Mouse (Mus musculus) midbrain, embryonic 15.5 days (tissue): Measurements from ENCODE around the gene Cmss1. TPM values are rescaled to one million over a fixed set of nuclear protein-coding genes. Genes with fewer than 3 reads are reported as not detected.

ENCODE experiments used
- ATAC-seq: fragments of 200-750 bp; cut with Nextera tagmentation; replicated peaks from 2 replicates; pipeline ENCODE4 v1.8.0; 2017; ENCODE audit warnings: moderate TSS enrichment
- H3K27ac ChIP-seq: fragments of 300-500 bp; sonication (generic); 2 replicates; pipeline ENCODE4 v1.5.1; 2015; ENCODE audit warnings: mild to moderate bottlenecking, inconsistent platforms
- H3K27me3 ChIP-seq: fragments of 300-500 bp; sonication (generic); replicated peaks from 2 replicates; pipeline ENCODE4 v1.6.1; 2015; ENCODE audit warnings: inconsistent platforms
- H3K36me3 ChIP-seq: fragments of 300-500 bp; sonication (generic); replicated peaks from 2 replicates; pipeline ENCODE4 v1.6.1; 2015; ENCODE audit warnings: inconsistent platforms
- H3K4me1 ChIP-seq: fragments of 300-500 bp; sonication (generic); 2 replicates; pipeline ENCODE4 v1.6.1; 2015; ENCODE audit warnings: inconsistent platforms
- H3K4me2 ChIP-seq: fragments of 300-500 bp; sonication (generic); 2 replicates; pipeline ENCODE4 v1.6.1; 2015; ENCODE audit warnings: inconsistent platforms, mild to moderate bottlenecking, moderate library complexity
- H3K4me3 ChIP-seq: fragments of 300-500 bp; sonication (generic); 2 replicates; pipeline ENCODE4 v1.5.1; 2015; ENCODE audit warnings: mild to moderate bottlenecking, inconsistent platforms
- H3K9ac ChIP-seq: fragments of 300-500 bp; sonication (generic); 2 replicates; pipeline ENCODE4 v1.6.1; 2015; ENCODE audit warnings: mild to moderate bottlenecking, inconsistent platforms
- H3K9me3 ChIP-seq: fragments of 300-500 bp; sonication (generic); 2 replicates; pipeline ENCODE4 v1.6.1; 2016; ENCODE audit warnings: inconsistent platforms
- WGBS: fragments of 180-500 bp; shearing (Covaris S2); methylation state at CpG from one replicate; pipeline ENCODE4 v1.1.7; 2015; ENCODE audit warnings: mixed read lengths; 5-methylcytosine and 5-hydroxymethylcytosine counted together
- polyA plus RNA-seq: library from polyadenylated mRNA; unstranded; fragments of >200 nt; fragmentation: Nextera tagmentation; extraction: Ambion mirVana; gene quantifications from 2 replicates; pipeline ENCODE4 v1.2.1, GENCODE M21; 2015

Gene Cmss1
- polyA plus RNA-seq, 1 experiment from 2014 or later, result 36.4 TPM

GRCm38 (mm10) chr16:57268058-57268841 lies 338.4 kb downstream of the Cmss1 start:
- H3K4me1 ChIP-seq, result no peaks in the 10 kb centered on the region
- no peaks in the 10 kb centered on the region for H3K36me3 ChIP-seq
- H3K9ac ChIP-seq, result no peak overlapping the region
- H3K27ac ChIP-seq, result no peak overlapping the region
- no peak overlapping the region for H3K4me3 ChIP-seq
- whole genome bisulfite sequencing, result 89% methylated on average over 14 of the region's 14 CpGs
- H3K27me3 ChIP-seq, result no peaks in the 10 kb centered on the region
- no peaks in the 10 kb centered on the region for H3K9me3 ChIP-seq
- H3K4me2 ChIP-seq, result no peak overlapping the region
- no peak for ATAC-seq

GRCm38 (mm10) chr16:57267068-57267467 lies 339.6 kb downstream of the Cmss1 start:
- no peak overlapping the region for H3K27ac ChIP-seq

DNA sequence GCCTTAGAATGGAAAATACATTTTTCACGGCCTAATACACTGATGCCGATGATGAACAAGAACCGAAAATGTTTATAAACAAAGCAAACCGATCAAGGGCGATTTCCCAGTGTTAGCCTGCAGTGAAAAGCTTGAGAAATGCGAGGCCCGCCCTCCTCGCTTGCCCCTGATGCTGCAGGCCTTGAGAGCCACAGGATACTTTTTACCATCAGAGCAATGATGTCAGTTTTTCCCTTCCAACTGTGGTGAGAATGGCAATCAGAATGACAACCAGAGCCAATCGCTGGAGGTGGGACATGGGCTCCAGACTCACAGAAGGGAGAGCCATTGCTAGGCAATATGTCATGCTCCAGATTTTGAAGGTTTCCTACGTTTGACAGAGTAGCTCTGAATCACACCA lies 346.5 kb downstream of the Cmss1 start:
- Histone ChIP-seq H3K36me3 (no peaks in the 10 kb centered on the region), H3K4me3 (no peak overlapping the region), H3K4me1 (no peaks in the 10 kb centered on the region), H3K9me3 (no peaks in the 10 kb centered on the region), H3K27ac (no peak overlapping the region), H3K4me2 (no peak overlapping the region), H3K27me3 (no peaks in the 10 kb centered on the region), H3K9ac (no peak overlapping the region)
- 86% methylated on average over 10 of the region's 10 CpGs for WGBS
- ATAC-seq, result no peak

More at GRCm38 (mm10) chr16:57267068-57267467, 339.6 kb downstream of the Cmss1 start:
- ATAC-seq, result no peak
- Histone ChIP-seq H3K9me3 (no peaks in the 10 kb centered on the region), H3K36me3 (no peaks in the 10 kb centered on the region), H3K4me1 (no peaks in the 10 kb centered on the region), H3K4me3 (no peak overlapping the region), H3K9ac (no peak overlapping the region), H3K4me2 (no peak overlapping the region), H3K27me3 (no peaks in the 10 kb centered on the region)
- WGBS, result 31% methylated on average over 1 of the region's 1 CpGs

DNA sequence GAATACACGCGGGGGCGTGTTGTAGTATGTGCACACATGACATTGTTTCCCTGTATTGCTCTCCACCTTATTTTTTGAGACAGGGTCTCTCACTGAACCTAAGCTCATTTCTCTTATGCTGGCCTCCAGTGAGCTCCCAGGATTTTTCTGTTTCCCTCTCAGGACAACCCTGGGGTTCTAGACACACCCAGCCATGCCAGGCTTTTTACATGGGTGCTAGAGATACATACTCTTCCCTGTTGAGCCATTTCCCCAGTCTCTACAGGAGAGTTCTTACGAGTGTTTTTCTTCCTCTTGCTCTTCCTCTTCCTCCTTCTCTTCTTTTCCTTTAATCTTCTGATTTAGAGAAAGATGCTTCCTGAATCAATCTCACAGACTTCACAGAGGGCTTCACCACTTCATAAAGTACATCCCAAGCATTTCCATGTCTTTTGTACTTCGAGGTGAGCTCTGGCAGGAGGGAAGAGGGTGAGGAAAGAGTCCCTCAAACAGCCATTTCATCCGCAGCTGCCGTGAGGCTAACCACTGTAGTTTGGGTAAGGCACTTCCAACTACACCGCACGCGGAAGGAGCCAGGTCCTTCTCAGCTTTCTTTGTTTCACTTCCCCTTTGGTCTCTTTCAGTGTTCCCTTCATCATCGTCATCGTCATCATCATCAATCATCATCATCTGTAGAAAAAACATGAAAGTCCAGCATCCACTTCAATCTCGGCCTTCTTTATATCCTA lies 347.1 kb downstream of the Cmss1 start:
- H3K4me1 ChIP-seq, result no peaks in the 10 kb centered on the region
- H3K4me3 ChIP-seq, result no peak overlapping the region
- no peaks in the 10 kb centered on the region for H3K9me3 ChIP-seq
- WGBS, result 91% methylated on average over 13 of the region's 13 CpGs
- ATAC-seq, result no peak
- no peaks in the 10 kb centered on the region for H3K27me3 ChIP-seq
- H3K27ac ChIP-seq, result no peak overlapping the region
- no peak overlapping the region for H3K9ac ChIP-seq
- H3K4me2 ChIP-seq, result no peak overlapping the region
- no peaks in the 10 kb centered on the region for H3K36me3 ChIP-seq

Other genes with a start within 250 kb of the Cmss1 start
- gene Col8a1, start 147.9 kb upstream of the Cmss1 start, polyA plus RNA-seq, result 3.3 and 4.0 TPM in 2 replicates